Mouse (Mus musculus) lung, embryonic 14.5 days (tissue): ENCODE results near the gene Tgfbrap1. TPM values are rescaled to one million over a fixed set of nuclear protein-coding genes. Genes with fewer than 3 reads are reported as not detected.

Experiments
- ATAC-seq: fragments of 200-750 bp; cut with Nextera tagmentation; 2 replicates; pipeline ENCODE4 v1.8.0; 2017; ENCODE audit warnings: mild to moderate bottlenecking, moderate TSS enrichment, moderate library complexity; ENCODE audit not compliant: insufficient read depth
- DNase-seq: peaks from one replicate; pipeline ENCODE4 v3.0.0-alpha.2; 2015
- H3K27ac ChIP-seq: fragments of 300-500 bp; sonication (generic); 2 replicates; pipeline ENCODE4 v1.5.1; 2014; ENCODE audit warnings: low read depth, mild to moderate bottlenecking, moderate library complexity
- H3K27me3 ChIP-seq: fragments of 300-500 bp; sonication (generic); 2 replicates; pipeline ENCODE4 v1.6.1; 2014; ENCODE audit warnings: low read length, control low read depth; ENCODE audit not compliant: insufficient read depth
- H3K36me3 ChIP-seq: fragments of 300-500 bp; sonication (generic); 2 replicates; pipeline ENCODE4 v1.6.1; 2014; ENCODE audit warnings: control low read depth; ENCODE audit not compliant: insufficient read depth
- H3K4me1 ChIP-seq: fragments of 300-500 bp; sonication (generic); 2 replicates; pipeline ENCODE4 v1.6.1; 2014; ENCODE audit warnings: antibody characterized with exemption, control low read depth; ENCODE audit not compliant: insufficient read depth
- H3K4me2 ChIP-seq: fragments of 300-500 bp; sonication (generic); 2 replicates; pipeline ENCODE4 v1.6.1; 2014; ENCODE audit warnings: mild to moderate bottlenecking
- H3K4me3 ChIP-seq: fragments of 300-500 bp; sonication (generic); 2 replicates; pipeline ENCODE4 v1.5.1; 2014; ENCODE audit warnings: low read depth, low read length
- H3K9ac ChIP-seq: fragments of 300-500 bp; sonication (generic); 2 replicates; pipeline ENCODE4 v1.6.1; 2014
- H3K9me3 ChIP-seq: fragments of 300-500 bp; sonication (generic); 2 replicates; pipeline ENCODE4 v1.6.1; 2016; ENCODE audit warnings: low read depth, low read length, control low read depth
- CTCF ChIP-seq: IDR thresholded peaks from 2 replicates; pipeline ENCODE4 v1.5.1; 2016; ENCODE audit warnings: antibody characterized with exemption, low read depth
- WGBS: fragments of 180-500 bp; shearing (Covaris S2); extraction: QIAGEN DNeasy Blood & Tissue Kit; methylation state at CpG from one replicate; pipeline ENCODE4 v1.1.7; 2014; 5-methylcytosine and 5-hydroxymethylcytosine counted together
- polyA plus RNA-seq: library from polyadenylated mRNA; unstranded; fragments of >200 nt; fragmentation: Nextera tagmentation; extraction: Ambion mirVana; gene quantifications from 2 replicates; pipeline ENCODE4 v1.2.1, GENCODE M21; 2014

Gene Tgfbrap1
- 13.1 and 13.2 TPM in 2 replicates for polyA plus RNA-seq

GRCm38 (mm10) chr1:43098031-43098984, at the start of gene Tgfbrap1, which contains the start of gene AI597479:
Tgfbrap1 (minus strand) TSS chr1:43098637.
AI597479 (plus strand) TSS chr1:43098710.
- Histone ChIP-seq H3K9me3 (no peaks in the 10 kb centered on the region), H3K36me3 (no peaks in the 10 kb centered on the region), H3K4me1 (peaks cover 3% of the 10 kb centered on the region; the same call in 1 of the 2 replicates), H3K4me2 (peak within 1 kb of the TSS; percentile 82), H3K9ac (peak within 1 kb of the TSS; percentile 96), H3K4me3 (peak within 1 kb of the TSS; percentile 96), H3K27ac (peak within 1 kb of the TSS; percentile 100), H3K27me3 (no peaks in the 10 kb centered on the region)
- ATAC-seq (peak; percentile 97), DNase-seq (peak; percentile 97)
- no peak for TF ChIP-seq CTCF
- WGBS = under 1% methylated on average over 57 of the region's 57 CpGs

GRCm38 (mm10) chr1:43147474-43147873, 49.0 kb upstream of the Tgfbrap1 start:
- WGBS = 62% methylated on average over 2 of the region's 2 CpGs
- Histone ChIP-seq H3K4me1 (no peaks in the 10 kb centered on the region), H3K36me3 (no peaks in the 10 kb centered on the region; the same call in 1 of the 2 replicates), H3K27ac (no peak overlapping the region), H3K4me2 (no peak overlapping the region), H3K9me3 (no peaks in the 10 kb centered on the region), H3K9ac (no peak overlapping the region), H3K27me3 (no peaks in the 10 kb centered on the region), H3K4me3 (no peak overlapping the region)
- TF ChIP-seq CTCF = no peak
- no peak for ATAC-seq
- DNase-seq = no peak

GRCm38 (mm10) chr1:43145388-43145787, 47.0 kb upstream of the Tgfbrap1 start:
- TF ChIP-seq CTCF = no peak
- Histone ChIP-seq H3K36me3 (no peaks in the 10 kb centered on the region; the same call in 1 of the 2 replicates), H3K9ac (no peak overlapping the region), H3K4me3 (no peak overlapping the region), H3K27ac (no peak overlapping the region), H3K4me1 (no peaks in the 10 kb centered on the region), H3K9me3 (no peaks in the 10 kb centered on the region), H3K27me3 (no peaks in the 10 kb centered on the region), H3K4me2 (no peak overlapping the region)
- DNase-seq (no peak), ATAC-seq (no peak)
- 62% methylated on average over 6 of the region's 6 CpGs for WGBS

DNA sequence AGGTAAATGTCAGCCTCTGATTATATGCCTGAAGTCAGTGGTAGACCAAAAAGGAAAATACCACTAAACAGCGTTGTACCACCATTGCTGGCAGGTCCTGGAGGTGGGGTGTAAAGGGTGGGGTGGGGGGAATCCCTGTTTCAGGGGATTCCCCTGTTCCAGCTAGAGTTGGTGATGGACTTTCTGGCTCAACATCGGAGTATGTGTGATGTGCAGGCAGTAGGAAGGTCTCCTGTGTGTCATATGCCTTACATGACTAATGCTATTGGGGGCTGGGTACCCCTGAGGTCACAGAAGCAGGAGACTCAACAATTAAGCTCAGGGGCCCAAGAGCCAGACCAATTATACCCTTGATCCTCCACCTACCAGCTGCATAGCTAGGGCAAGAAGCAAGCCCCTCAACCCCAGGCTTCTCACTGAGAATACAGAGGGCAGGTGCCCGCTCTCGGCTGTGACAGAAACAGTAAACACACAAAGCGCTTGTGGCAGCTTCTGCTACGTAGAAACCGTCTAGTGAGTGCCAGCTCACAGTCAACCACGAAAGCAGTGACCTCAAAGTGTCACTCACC, 46.0 kb upstream of the Tgfbrap1 start:
- Histone ChIP-seq H3K27ac (no peak overlapping the region), H3K4me1 (no peaks in the 10 kb centered on the region), H3K4me3 (no peak overlapping the region), H3K4me2 (no peak overlapping the region), H3K36me3 (no peaks in the 10 kb centered on the region; the same call in 1 of the 2 replicates), H3K9me3 (no peaks in the 10 kb centered on the region), H3K9ac (no peak overlapping the region), H3K27me3 (no peaks in the 10 kb centered on the region)
- 68% methylated on average over 8 of the region's 8 CpGs for WGBS
- no peak for TF ChIP-seq CTCF
- no peak for ATAC-seq
- no peak for DNase-seq

- Histone ChIP-seq H3K4me1 (no peaks in the 10 kb centered on the region), H3K27ac (no peak overlapping the region), H3K4me2 (no peak overlapping the region), H3K9me3 (no peaks in the 10 kb centered on the region), H3K9ac (no peak overlapping the region), H3K27me3 (no peaks in the 10 kb centered on the region), H3K36me3 (no peaks in the 10 kb centered on the region; the same call in 1 of the 2 replicates), H3K4me3 (no peak overlapping the region)
- WGBS = 82% methylated on average over 4 of the region's 4 CpGs
- no peak for ATAC-seq
- DNase-seq = no peak
- TF ChIP-seq CTCF = no peak
Measured at GRCm38 (mm10) chr1:43143791-43144190, 45.4 kb upstream of the Tgfbrap1 start.

DNA sequence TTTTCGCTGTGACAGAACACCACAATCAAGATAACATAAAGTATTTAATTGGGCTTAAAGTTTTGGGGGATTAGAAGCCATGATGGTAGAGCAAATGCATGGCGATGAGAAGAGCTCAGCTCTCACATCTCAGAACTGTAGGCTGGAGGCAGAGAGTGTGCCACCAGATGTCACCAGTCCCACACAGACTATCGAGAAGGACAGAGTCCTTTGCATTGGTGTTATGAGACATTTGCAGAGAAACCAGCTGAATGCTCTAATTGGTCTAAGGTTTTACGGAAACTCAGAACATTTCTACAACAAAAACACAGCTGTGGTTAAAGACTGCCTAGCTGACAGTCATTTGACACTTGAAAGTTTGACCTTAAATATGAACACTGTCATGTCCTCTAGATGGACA, 44.8 kb upstream of the Tgfbrap1 start:
- Histone ChIP-seq H3K4me3 (no peak overlapping the region), H3K9me3 (no peaks in the 10 kb centered on the region), H3K4me2 (no peak overlapping the region), H3K27me3 (no peaks in the 10 kb centered on the region), H3K4me1 (no peaks in the 10 kb centered on the region), H3K36me3 (no peaks in the 10 kb centered on the region), H3K27ac (no peak overlapping the region), H3K9ac (no peak overlapping the region)
- peak; percentile 65 for DNase-seq
- 74% methylated on average over 4 of the region's 4 CpGs for WGBS
- TF ChIP-seq CTCF = peak; percentile 64
- ATAC-seq = no peak

- H3K4me2 ChIP-seq = no peak overlapping the region
- no peaks in the 10 kb centered on the region for H3K36me3 ChIP-seq
- no peak overlapping the region for H3K4me3 ChIP-seq
- no peaks in the 10 kb centered on the region for H3K4me1 ChIP-seq
- no peaks in the 10 kb centered on the region for H3K27me3 ChIP-seq
- 77% methylated on average over 6 of the region's 6 CpGs for WGBS
- TF ChIP-seq CTCF = no peak
- no peaks in the 10 kb centered on the region for H3K9me3 ChIP-seq
- H3K9ac ChIP-seq = no peak overlapping the region
- no peak overlapping the region for H3K27ac ChIP-seq
- ATAC-seq (no peak), DNase-seq (no peak)
Measured at GRCm38 (mm10) chr1:43142849-43143248, 44.4 kb upstream of the Tgfbrap1 start.
